Mouse (Mus musculus): ENCODE results near the gene Lrrc31. TPM values are rescaled to one million over a fixed set of nuclear protein-coding genes. Genes with fewer than 3 reads are reported as not detected.

Gene Lrrc31
- polyA plus RNA-seq, 1 experiment from 2014 or later = not detected

GRCm38 (mm10) chr3:30722036-30722435, 22.4 kb upstream of the Lrrc31 start:
- no peaks in the 10 kb centered on the region for H3K27me3 ChIP-seq (ENCODE audit: low read depth, poor library complexity, severe bottlenecking)
- no peak for DNase-seq (ENCODE audit: low spot score)
- 76% methylated on average over 4 of the region's 4 CpGs for WGBS
- H3K4me3 ChIP-seq = no peak overlapping the region
- H3K27ac ChIP-seq = no peak overlapping the region
- H3K9me3 ChIP-seq (replicated peaks) = no peaks in the 10 kb centered on the region
- H3K4me1 ChIP-seq = no peaks in the 10 kb centered on the region
- no peaks in the 10 kb centered on the region for H3K36me3 ChIP-seq

DNA sequence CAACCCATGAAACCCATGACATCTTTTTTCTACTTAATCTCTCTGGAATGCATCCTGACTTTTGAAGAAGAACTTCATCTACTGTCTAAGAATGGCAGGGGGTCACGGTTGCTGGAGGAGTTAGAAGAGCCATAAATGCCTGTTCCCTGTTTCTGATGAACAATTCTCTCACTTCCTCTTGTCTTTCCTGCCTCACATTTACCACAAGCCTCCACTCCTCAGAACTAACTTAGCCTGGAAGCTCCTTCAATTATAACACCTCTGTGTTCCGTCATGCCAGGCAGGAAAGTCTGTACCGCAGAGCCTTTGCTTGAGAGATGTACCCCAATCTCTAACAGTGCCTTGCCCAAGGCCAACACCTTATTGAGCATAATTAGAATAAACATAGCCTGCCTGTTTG, 19.0 kb upstream of the Lrrc31 start:
- Histone ChIP-seq H3K27ac (no peak overlapping the region), H3K4me1 (no peaks in the 10 kb centered on the region), H3K27me3 (ENCODE audit: low read depth, poor library complexity, severe bottlenecking) (no peaks in the 10 kb centered on the region), H3K4me3 (no peak overlapping the region), H3K9me3 (replicated peaks) (no peaks in the 10 kb centered on the region), H3K36me3 (no peaks in the 10 kb centered on the region)
- WGBS = 82% methylated on average over 3 of the region's 3 CpGs
- no peak for DNase-seq (ENCODE audit: low spot score)

- Histone ChIP-seq H3K4me3 (no peak overlapping the region), H3K36me3 (no peaks in the 10 kb centered on the region), H3K4me1 (no peaks in the 10 kb centered on the region), H3K27me3 (ENCODE audit: low read depth, poor library complexity, severe bottlenecking) (no peaks in the 10 kb centered on the region), H3K9me3 (replicated peaks) (no peaks in the 10 kb centered on the region), H3K27ac (no peak overlapping the region)
- 94% methylated on average over 1 of the region's 1 CpGs for WGBS
- no peak for DNase-seq (ENCODE audit: low spot score)
These were observed 13.7 kb upstream of the Lrrc31 start for GRCm38 (mm10) chr3:30713334-30713733.

- Histone ChIP-seq H3K4me1 (no peaks in the 10 kb centered on the region), H3K4me3 (no peak overlapping the region), H3K9me3 (replicated peaks) (no peaks in the 10 kb centered on the region), H3K36me3 (no peaks in the 10 kb centered on the region), H3K27me3 (ENCODE audit: low read depth, poor library complexity, severe bottlenecking) (no peaks in the 10 kb centered on the region), H3K27ac (no peak overlapping the region)
- WGBS = 88% methylated on average over 6 of the region's 6 CpGs
- no peak for DNase-seq (ENCODE audit: low spot score)
These were observed 10.5 kb upstream of the Lrrc31 start for GRCm38 (mm10) chr3:30710191-30710590.

GRCm38 (mm10) chr3:30706614-30707276, 7.1 kb upstream of the Lrrc31 start:
- no peaks in the 10 kb centered on the region for H3K36me3 ChIP-seq
- H3K4me1 ChIP-seq = no peaks in the 10 kb centered on the region
- H3K27me3 ChIP-seq (ENCODE audit: low read depth, poor library complexity, severe bottlenecking) = no peaks in the 10 kb centered on the region
- H3K27ac ChIP-seq = no peak overlapping the region
- no peak overlapping the region for H3K4me3 ChIP-seq
- 83% methylated on average over 4 of the region's 4 CpGs for WGBS
- DNase-seq (ENCODE audit: low spot score) = no peak
- H3K9me3 ChIP-seq (replicated peaks) = no peaks in the 10 kb centered on the region

DNA sequence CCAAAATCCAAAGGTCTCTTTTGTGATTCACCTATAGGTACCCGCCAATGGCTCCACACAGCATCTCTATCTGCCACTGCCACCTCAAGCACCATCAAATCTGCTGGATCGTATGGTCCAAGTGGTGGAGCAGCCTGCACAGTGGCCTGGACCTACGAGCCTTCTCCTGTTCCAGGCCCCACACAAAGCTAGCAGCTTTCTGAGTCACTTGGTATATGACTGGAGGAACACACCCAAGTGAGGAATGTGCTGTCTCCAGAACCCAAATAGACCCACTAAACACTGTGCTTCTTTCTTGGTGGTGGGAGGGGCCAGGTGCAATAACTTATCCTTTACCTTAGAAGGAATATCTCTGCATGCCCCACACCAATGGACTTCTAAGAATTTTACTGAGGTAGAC, 6.3 kb upstream of the Lrrc31 start:
- Histone ChIP-seq H3K27me3 (ENCODE audit: low read depth, poor library complexity, severe bottlenecking) (no peaks in the 10 kb centered on the region), H3K27ac (no peak overlapping the region), H3K4me1 (no peaks in the 10 kb centered on the region), H3K9me3 (replicated peaks) (no peaks in the 10 kb centered on the region), H3K4me3 (no peak overlapping the region), H3K36me3 (no peaks in the 10 kb centered on the region)
- 90% methylated on average over 3 of the region's 3 CpGs for WGBS
- DNase-seq (ENCODE audit: low spot score) = no peak

- 79% methylated on average over 4 of the region's 4 CpGs for WGBS
- no peak for DNase-seq (ENCODE audit: low spot score)
- no peaks in the 10 kb centered on the region for H3K4me1 ChIP-seq
These were observed 1.8 kb downstream of the Lrrc31 start for GRCm38 (mm10) chr3:30697891-30698290.

GRCm38 (mm10) chr3:30696346-30696745, 3.3 kb downstream of the Lrrc31 start:
- no peak overlapping the region for H3K4me3 ChIP-seq
- DNase-seq (ENCODE audit: low spot score) = peak; percentile 77
- 21% methylated on average over 2 of the region's 2 CpGs for WGBS

More at GRCm38 (mm10) chr3:30697891-30698290, 1.8 kb downstream of the Lrrc31 start:
- Histone ChIP-seq H3K27me3 (ENCODE audit: low read depth, poor library complexity, severe bottlenecking) (no peaks in the 10 kb centered on the region), H3K27ac (no peak overlapping the region), H3K36me3 (no peaks in the 10 kb centered on the region), H3K9me3 (replicated peaks) (no peaks in the 10 kb centered on the region), H3K4me3 (no peak overlapping the region)

DNA sequence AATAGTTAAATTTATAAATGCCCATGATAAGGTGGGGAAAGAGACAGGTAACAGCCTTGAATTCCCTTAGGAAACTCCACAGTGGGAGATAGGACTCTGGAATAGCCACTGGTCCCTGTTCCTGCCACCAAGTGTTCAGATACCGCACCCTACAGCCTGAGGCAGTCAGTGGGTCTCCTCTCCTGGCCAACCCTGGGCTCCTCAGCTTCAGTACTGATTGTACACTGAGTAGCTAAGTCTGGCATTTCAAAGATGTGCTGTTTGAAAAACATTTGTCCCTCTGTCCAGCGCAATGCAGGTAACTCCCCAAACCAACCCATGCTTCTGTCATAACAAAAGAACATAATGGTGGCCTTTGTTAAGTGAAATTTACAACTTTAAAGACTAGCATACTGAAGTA, 4.0 kb downstream of the Lrrc31 start:
- Histone ChIP-seq H3K36me3 (no peaks in the 10 kb centered on the region), H3K4me1 (no peaks in the 10 kb centered on the region), H3K9me3 (replicated peaks) (no peaks in the 10 kb centered on the region), H3K4me3 (no peak overlapping the region), H3K27ac (no peak overlapping the region), H3K27me3 (ENCODE audit: low read depth, poor library complexity, severe bottlenecking) (no peaks in the 10 kb centered on the region)
- no peak for DNase-seq (ENCODE audit: low spot score)
- WGBS = 89% methylated on average over 2 of the region's 2 CpGs

More at GRCm38 (mm10) chr3:30696346-30696745, 3.3 kb downstream of the Lrrc31 start:
- Histone ChIP-seq H3K27ac (no peak overlapping the region), H3K36me3 (no peaks in the 10 kb centered on the region), H3K9me3 (replicated peaks) (no peaks in the 10 kb centered on the region), H3K4me1 (no peaks in the 10 kb centered on the region), H3K27me3 (ENCODE audit: low read depth, poor library complexity, severe bottlenecking) (no peaks in the 10 kb centered on the region)

DNA sequence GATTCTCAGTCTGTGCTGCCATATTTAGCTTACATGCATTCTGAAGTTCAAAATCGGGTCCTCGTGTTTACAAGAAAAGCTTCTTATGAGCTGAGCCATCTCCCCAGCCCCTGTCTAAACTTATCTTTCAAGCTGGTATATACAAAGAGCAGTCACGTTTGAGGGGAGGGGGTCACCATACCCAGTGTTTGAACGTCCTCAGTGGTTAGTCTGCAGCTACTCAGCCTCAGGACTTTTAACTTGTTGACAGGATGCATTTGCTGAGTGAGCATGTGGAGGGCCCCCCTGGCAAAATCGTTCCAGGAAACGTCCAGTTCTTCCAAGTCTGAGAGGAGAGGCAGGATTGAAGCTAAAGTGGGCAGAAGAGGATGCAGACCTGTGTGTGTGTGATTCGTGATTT, 8.7 kb downstream of the Lrrc31 start:
- H3K9me3 ChIP-seq (replicated peaks) = no peaks in the 10 kb centered on the region
- H3K27ac ChIP-seq = no peak overlapping the region
- DNase-seq (ENCODE audit: low spot score) = no peak
- 79% methylated on average over 7 of the region's 7 CpGs for WGBS
- no peak overlapping the region for H3K4me3 ChIP-seq
- H3K4me1 ChIP-seq = no peaks in the 10 kb centered on the region
- no peaks in the 10 kb centered on the region for H3K36me3 ChIP-seq
- H3K27me3 ChIP-seq (ENCODE audit: low read depth, poor library complexity, severe bottlenecking) = no peaks in the 10 kb centered on the region

DNA sequence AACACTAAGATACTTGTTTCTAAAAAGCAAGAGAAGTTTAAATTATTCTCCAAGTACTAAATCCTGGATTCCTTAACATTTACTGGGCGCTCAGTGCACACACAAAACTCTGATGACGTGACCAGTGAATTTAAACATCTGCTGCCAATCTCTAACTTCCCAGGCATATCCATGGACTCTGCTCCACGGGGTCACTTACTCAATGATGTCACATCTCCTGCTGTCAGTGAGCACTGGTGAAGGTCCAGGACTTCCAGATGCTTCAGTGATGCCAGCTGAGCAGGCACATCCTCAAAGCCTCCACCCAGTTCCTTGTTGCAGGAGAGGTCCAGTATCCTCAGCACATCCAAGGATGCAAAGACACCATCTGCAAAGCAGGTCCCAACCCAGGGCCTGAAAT, 12.4 kb downstream of the Lrrc31 start:
- no peak overlapping the region for H3K4me3 ChIP-seq
- H3K27ac ChIP-seq = no peak overlapping the region
- H3K36me3 ChIP-seq = no peaks in the 10 kb centered on the region
- 80% methylated on average over 3 of the region's 3 CpGs for WGBS
- H3K9me3 ChIP-seq (replicated peaks) = no peaks in the 10 kb centered on the region
- DNase-seq (ENCODE audit: low spot score) = no peak
- no peaks in the 10 kb centered on the region for H3K27me3 ChIP-seq (ENCODE audit: low read depth, poor library complexity, severe bottlenecking)
- H3K4me1 ChIP-seq = no peaks in the 10 kb centered on the region

DNA sequence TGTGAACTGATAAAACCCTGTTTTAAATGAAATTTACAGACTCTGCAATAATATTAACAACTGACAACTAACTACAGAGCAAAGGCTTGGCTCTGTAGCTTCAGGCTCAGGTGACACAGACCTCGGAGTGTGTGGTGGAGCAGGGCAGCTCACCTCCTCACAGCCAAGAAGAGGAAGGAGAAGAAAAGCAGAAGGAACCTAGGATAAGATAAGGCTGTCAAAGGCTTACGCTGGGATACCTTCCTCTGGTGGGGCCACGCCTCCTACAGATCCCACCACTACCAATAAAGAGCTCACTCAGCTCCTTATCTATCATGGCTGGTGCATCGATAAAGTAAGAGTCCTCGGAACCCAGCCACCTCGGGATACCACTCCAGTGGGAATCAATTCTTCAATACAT, 16.5 kb downstream of the Lrrc31 start:
- H3K9me3 ChIP-seq (replicated peaks) = no peaks in the 10 kb centered on the region
- H3K4me3 ChIP-seq = no peak overlapping the region
- no peak for DNase-seq (ENCODE audit: low spot score)
- no peaks in the 10 kb centered on the region for H3K36me3 ChIP-seq
- no peaks in the 10 kb centered on the region for H3K27me3 ChIP-seq (ENCODE audit: low read depth, poor library complexity, severe bottlenecking)
- H3K27ac ChIP-seq = no peak overlapping the region
- 77% methylated on average over 6 of the region's 6 CpGs for WGBS
- no peaks in the 10 kb centered on the region for H3K4me1 ChIP-seq

DNA sequence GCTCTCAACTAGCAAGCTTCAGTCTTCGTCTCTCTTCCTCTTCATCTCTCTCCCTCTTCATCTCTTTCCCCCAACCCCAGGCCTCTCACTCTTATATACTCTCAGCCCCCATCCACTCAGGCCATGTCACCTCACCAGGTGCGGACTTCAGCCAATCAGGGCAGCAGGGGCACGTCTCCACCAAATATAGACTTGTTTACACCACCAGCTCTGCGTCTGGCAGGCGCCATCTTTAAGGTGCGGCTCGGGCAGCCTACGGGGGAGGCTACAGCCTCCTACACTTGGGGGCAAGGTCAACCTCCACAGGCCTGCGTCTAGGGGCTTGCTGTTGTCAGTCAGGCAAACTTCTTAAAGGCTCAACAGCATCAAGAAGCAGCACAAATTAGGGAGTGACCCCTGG, 41.2 kb downstream of the Lrrc31 start:
- Histone ChIP-seq H3K27me3 (ENCODE audit: low read depth, poor library complexity, severe bottlenecking) (no peaks in the 10 kb centered on the region), H3K9me3 (replicated peaks) (no peaks in the 10 kb centered on the region), H3K36me3 (no peaks in the 10 kb centered on the region), H3K4me1 (no peaks in the 10 kb centered on the region), H3K27ac (no peak overlapping the region), H3K4me3 (no peak overlapping the region)
- WGBS = 88% methylated on average over 9 of the region's 9 CpGs
- no peak for DNase-seq (ENCODE audit: low spot score)

DNA sequence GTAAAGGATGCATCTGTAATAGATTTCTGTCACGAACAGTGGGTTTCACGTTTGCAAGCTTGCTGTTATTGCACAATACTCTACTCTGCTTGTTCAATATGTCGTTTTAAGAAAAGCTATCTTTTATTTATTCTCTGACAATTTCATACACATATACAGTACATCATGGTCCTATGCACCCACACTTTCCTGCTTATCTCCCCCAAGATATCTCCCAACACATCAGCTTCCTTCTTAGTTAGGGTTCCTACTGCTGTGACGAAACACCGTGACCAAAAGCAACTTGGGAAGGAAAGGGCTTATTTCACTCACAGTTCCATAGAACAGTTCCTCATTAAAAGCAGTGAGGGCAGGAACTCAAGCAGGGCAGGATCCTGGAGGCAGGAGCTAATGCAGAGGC, 43.7 kb downstream of the Lrrc31 start:
- no peaks in the 10 kb centered on the region for H3K36me3 ChIP-seq
- no peak overlapping the region for H3K27ac ChIP-seq
- peaks cover 10% of the 10 kb centered on the region for H3K27me3 ChIP-seq (ENCODE audit: low read depth, poor library complexity, severe bottlenecking)
- DNase-seq (ENCODE audit: low spot score) = no peak
- no peaks in the 10 kb centered on the region for H3K9me3 ChIP-seq (replicated peaks)
- 87% methylated on average over 5 of the region's 5 CpGs for WGBS
- H3K4me3 ChIP-seq = no peak overlapping the region
- 0 out of 2 replicates have a peak, but pooled peaks cover 3% of the 10 kb centered on the region for H3K4me1 ChIP-seq

All from limb, embryonic 10.5 days (tissue).